Mouse (Mus musculus): ENCODE data around the gene Slc16a4.

Slc16a4 gene

DNA sequence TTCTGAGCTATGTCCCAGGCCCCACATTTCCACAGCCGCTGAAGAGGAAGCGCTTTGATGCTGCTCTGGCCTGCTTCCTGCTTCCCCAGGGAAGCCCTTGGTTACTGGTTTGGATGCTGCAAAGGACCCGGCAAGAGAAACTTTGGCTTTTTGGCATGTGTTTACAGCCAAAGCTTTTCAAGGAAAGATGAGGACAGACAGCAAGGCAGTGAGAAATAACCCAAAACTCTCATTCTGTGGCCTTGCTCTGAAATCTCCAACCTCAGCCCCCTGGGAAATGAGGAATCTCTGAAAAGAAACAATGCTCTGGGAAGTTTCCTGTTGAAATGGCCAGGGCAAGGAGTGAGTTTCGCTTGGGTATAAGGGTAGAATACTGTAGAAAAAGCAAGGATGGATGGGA lies 69.3 kb downstream of the Slc16a4 start:
- DNase-seq (ENCODE audit: low spot score), result no peak

All from testis, postnatal 10 days (tissue).